Mouse (Mus musculus): ENCODE measurements at regions not wholly inside any gene's neighbourhood (a gene's known extent, or its start where the extent isn't known, plus 50 kb on each side); places are given as distances from the start of the nearest gene placed in this dataset.
"Not testable (repeated sequence)": the region's sequence is repeated elsewhere in the genome, so short reads cannot be mapped to it uniquely, and the experiment has no call there.

GRCm38 (mm10) chr12:5943346-5943925 is 568.0 kb upstream of the Klhl29 start:
- H3K9ac ChIP-seq (replicated peaks) = no peak overlapping the region
- no peak for ATAC-seq
- no peaks in the 10 kb centered on the region for H3K27me3 ChIP-seq
- WGBS = 86% methylated on average over 11 of the region's 11 CpGs
- no peaks in the 10 kb centered on the region for H3K36me3 ChIP-seq
- no peak overlapping the region for H3K4me3 ChIP-seq (replicated peaks)
- no peak overlapping the region for H3K27ac ChIP-seq
- no peaks in the 10 kb centered on the region for H3K4me1 ChIP-seq (replicated peaks)
- H3K9me3 ChIP-seq = no peaks in the 10 kb centered on the region
- H3K4me2 ChIP-seq (replicated peaks) = no peak overlapping the region

- Histone ChIP-seq H3K4me1 (replicated peaks) (no peaks in the 10 kb centered on the region), H3K27me3 (no peaks in the 10 kb centered on the region), H3K27ac (no peak overlapping the region), H3K4me3 (replicated peaks) (no peak overlapping the region), H3K36me3 (no peaks in the 10 kb centered on the region), H3K9ac (replicated peaks) (no peak overlapping the region), H3K4me2 (replicated peaks) (no peak overlapping the region), H3K9me3 (no peaks in the 10 kb centered on the region; the same call in 1 of the 2 replicates)
- 95% methylated on average over 1 of the region's 1 CpGs for WGBS
- no peak for ATAC-seq
Measured at GRCm38 (mm10) chr12:5921262-5921661, 545.8 kb upstream of the Klhl29 start.

- H3K36me3 ChIP-seq = no peaks in the 10 kb centered on the region
- no peak overlapping the region for H3K4me3 ChIP-seq (replicated peaks)
- no peak overlapping the region for H3K27ac ChIP-seq
- H3K9me3 ChIP-seq = no peaks in the 10 kb centered on the region; the same call in 1 of the 2 replicates
- no peak for ATAC-seq
- H3K4me2 ChIP-seq (replicated peaks) = no peak overlapping the region
- 68% methylated on average over 1 of the region's 1 CpGs for WGBS
- no peaks in the 10 kb centered on the region for H3K4me1 ChIP-seq (replicated peaks)
- no peak overlapping the region for H3K9ac ChIP-seq (replicated peaks)
- H3K27me3 ChIP-seq = no peaks in the 10 kb centered on the region
Measured at GRCm38 (mm10) chr12:5918030-5918429, 542.5 kb upstream of the Klhl29 start.

GRCm38 (mm10) chr12:5906251-5906650 is 530.8 kb upstream of the Klhl29 start:
- ATAC-seq = no peak
- Histone ChIP-seq H3K36me3 (no peaks in the 10 kb centered on the region), H3K27ac (no peak overlapping the region), H3K9ac (replicated peaks) (no peak overlapping the region), H3K4me1 (replicated peaks) (0 out of 2 replicates have a peak, but pooled peaks cover 2% of the 10 kb centered on the region), H3K4me3 (replicated peaks) (no peak overlapping the region), H3K9me3 (no peaks in the 10 kb centered on the region), H3K4me2 (replicated peaks) (no peak overlapping the region), H3K27me3 (no peaks in the 10 kb centered on the region)
- WGBS = 70% methylated on average over 2 of the region's 2 CpGs

GRCm38 (mm10) chr12:5891786-5892185 is 516.3 kb upstream of the Klhl29 start:
- ATAC-seq; H3K27me3 ChIP-seq; H3K36me3 ChIP-seq; H3K4me3 ChIP-seq (replicated peaks); H3K9ac ChIP-seq (replicated peaks); H3K4me1 ChIP-seq (replicated peaks); H3K9me3 ChIP-seq; H3K27ac ChIP-seq; H3K4me2 ChIP-seq (replicated peaks): not testable (repeated sequence)
- WGBS = 74% methylated on average over 2 of the region's 3 CpGs

GRCm38 (mm10) chr12:5866701-5867100 is 491.2 kb upstream of the Klhl29 start:
- no peak overlapping the region for H3K9ac ChIP-seq (replicated peaks)
- ATAC-seq = no peak
- no peak overlapping the region for H3K4me3 ChIP-seq (replicated peaks)
- H3K27me3 ChIP-seq = no peaks in the 10 kb centered on the region
- no peak overlapping the region for H3K4me2 ChIP-seq (replicated peaks)
- no peak overlapping the region for H3K27ac ChIP-seq
- H3K9me3 ChIP-seq = no peaks in the 10 kb centered on the region
- no peaks in the 10 kb centered on the region for H3K4me1 ChIP-seq (replicated peaks)
- no peaks in the 10 kb centered on the region for H3K36me3 ChIP-seq

- Histone ChIP-seq H3K36me3 (no peaks in the 10 kb centered on the region), H3K4me3 (replicated peaks) (no peak overlapping the region), H3K27me3 (no peaks in the 10 kb centered on the region), H3K4me2 (replicated peaks) (no peak overlapping the region), H3K9me3 (no peaks in the 10 kb centered on the region), H3K9ac (replicated peaks) (no peak overlapping the region), H3K4me1 (replicated peaks) (no peaks in the 10 kb centered on the region), H3K27ac (no peak overlapping the region)
- WGBS = 87% methylated on average over 2 of the region's 2 CpGs
- ATAC-seq = no peak
Measured at GRCm38 (mm10) chr12:5859795-5860194, 484.3 kb upstream of the Klhl29 start.

GRCm38 (mm10) chr12:5856421-5856820 is 480.9 kb upstream of the Klhl29 start:
- no peak; the same call in 1 of the 2 replicates for ATAC-seq

GRCm38 (mm10) chr12:5810427-5810826 is 434.9 kb upstream of the Klhl29 start:
- H3K27ac ChIP-seq = no peak overlapping the region
- no peak for ATAC-seq

More at GRCm38 (mm10) chr12:5856421-5856820, 480.9 kb upstream of the Klhl29 start:
- H3K9ac ChIP-seq (replicated peaks) = no peak overlapping the region
- H3K9me3 ChIP-seq = no peaks in the 10 kb centered on the region
- 42% methylated on average over 3 of the region's 3 CpGs for WGBS
- no peaks in the 10 kb centered on the region for H3K36me3 ChIP-seq
- H3K4me3 ChIP-seq (replicated peaks) = no peak overlapping the region
- no peaks in the 10 kb centered on the region for H3K4me1 ChIP-seq (replicated peaks)
- no peak overlapping the region for H3K27ac ChIP-seq
- H3K4me2 ChIP-seq (replicated peaks) = no peak overlapping the region
- H3K27me3 ChIP-seq = no peaks in the 10 kb centered on the region

GRCm38 (mm10) chr12:5810009-5810408 is 434.5 kb upstream of the Klhl29 start:
- Histone ChIP-seq H3K9ac (replicated peaks) (no peak overlapping the region), H3K4me2 (replicated peaks) (no peak overlapping the region), H3K27ac (no peak overlapping the region), H3K4me3 (replicated peaks) (no peak overlapping the region), H3K9me3 (no peaks in the 10 kb centered on the region), H3K4me1 (replicated peaks) (peaks cover 12% of the 10 kb centered on the region), H3K27me3 (no peaks in the 10 kb centered on the region), H3K36me3 (no peaks in the 10 kb centered on the region)
- no peak for ATAC-seq
- WGBS = 73% methylated on average over 4 of the region's 4 CpGs

More at GRCm38 (mm10) chr12:5810427-5810826, 434.9 kb upstream of the Klhl29 start:
- WGBS = 87% methylated on average over 2 of the region's 2 CpGs
- H3K36me3 ChIP-seq = no peaks in the 10 kb centered on the region
- no peaks in the 10 kb centered on the region for H3K9me3 ChIP-seq
- no peak overlapping the region for H3K4me3 ChIP-seq (replicated peaks)
- H3K27me3 ChIP-seq = no peaks in the 10 kb centered on the region
- H3K4me2 ChIP-seq (replicated peaks) = no peak overlapping the region
- H3K4me1 ChIP-seq (replicated peaks) = peaks cover 12% of the 10 kb centered on the region
- no peak overlapping the region for H3K9ac ChIP-seq (replicated peaks)

GRCm38 (mm10) chr12:5807996-5808886 is 432.8 kb upstream of the Klhl29 start:
- Histone ChIP-seq H3K27ac (0 out of 2 replicates have a peak overlapping the region, but pooled peaks have one; percentile 19), H3K9ac (replicated peaks) (no peak overlapping the region), H3K4me1 (replicated peaks) (peaks cover 12% of the 10 kb centered on the region), H3K27me3 (no peaks in the 10 kb centered on the region), H3K9me3 (no peaks in the 10 kb centered on the region), H3K4me3 (replicated peaks) (no peak overlapping the region), H3K36me3 (no peaks in the 10 kb centered on the region), H3K4me2 (replicated peaks) (peak overlapping the region; percentile 19; the same call in 1 of the 2 replicates)
- ATAC-seq = peak; percentile 80
- 17% methylated on average over 18 of the region's 18 CpGs for WGBS

- no peak overlapping the region for H3K4me2 ChIP-seq (replicated peaks)
- no peak overlapping the region for H3K27ac ChIP-seq
- no peak overlapping the region for H3K9ac ChIP-seq (replicated peaks)
- no peak for ATAC-seq
- WGBS = 90% methylated on average over 2 of the region's 2 CpGs
- H3K36me3 ChIP-seq = no peaks in the 10 kb centered on the region
- H3K4me1 ChIP-seq (replicated peaks) = peaks cover 12% of the 10 kb centered on the region
- H3K9me3 ChIP-seq = no peaks in the 10 kb centered on the region
- no peaks in the 10 kb centered on the region for H3K27me3 ChIP-seq
- H3K4me3 ChIP-seq (replicated peaks) = no peak overlapping the region
Measured at GRCm38 (mm10) chr12:5805731-5806130, 430.2 kb upstream of the Klhl29 start.

All from midbrain, embryonic 13.5 days (tissue).